Mouse (Mus musculus) hindbrain, embryonic 12.5 days (tissue): ENCODE measurements around the gene Hist1h1d. TPM values are rescaled to one million over a fixed set of nuclear protein-coding genes. Genes with fewer than 3 reads are reported as not detected.
"Not testable (repeated sequence)": the region's sequence is repeated elsewhere in the genome, so short reads cannot be mapped to it uniquely, and the experiment has no call there.

Source experiments
- ATAC-seq: fragments of 200-750 bp; cut with Nextera tagmentation; 2 replicates; pipeline ENCODE4 v1.8.0; 2017; ENCODE audit warnings: moderate TSS enrichment; ENCODE audit not compliant: low FRiP score
- H3K27ac ChIP-seq: fragments of 300-500 bp; sonication (generic); 2 replicates; pipeline ENCODE4 v1.5.1; 2016; ENCODE audit warnings: mild to moderate bottlenecking
- H3K27me3 ChIP-seq: fragments of 300-500 bp; sonication (generic); 2 replicates; pipeline ENCODE4 v1.6.1; 2016; ENCODE audit warnings: mild to moderate bottlenecking
- H3K36me3 ChIP-seq: fragments of 300-500 bp; sonication (generic); 2 replicates; pipeline ENCODE4 v1.6.1; 2016; ENCODE audit warnings: mild to moderate bottlenecking
- H3K4me1 ChIP-seq: fragments of 300-500 bp; sonication (generic); 2 replicates; pipeline ENCODE4 v1.6.1; 2016
- H3K4me2 ChIP-seq: fragments of 300-500 bp; sonication (generic); replicated peaks from 2 replicates; pipeline ENCODE4 v1.6.1; 2016; ENCODE audit warnings: mild to moderate bottlenecking
- H3K4me3 ChIP-seq: fragments of 300-500 bp; sonication (generic); 2 replicates; pipeline ENCODE4 v1.5.1; 2016; ENCODE audit warnings: mild to moderate bottlenecking
- H3K9ac ChIP-seq: fragments of 300-500 bp; sonication (generic); 2 replicates; pipeline ENCODE4 v1.6.1; 2016; ENCODE audit warnings: mild to moderate bottlenecking, moderate library complexity
- H3K9me3 ChIP-seq: fragments of 300-500 bp; sonication (generic); replicated peaks from 2 replicates; pipeline ENCODE4 v1.6.1; 2016; ENCODE audit warnings: mild to moderate bottlenecking
- WGBS: fragments of 180-500 bp; shearing (Covaris S2); methylation state at CpG from one replicate; pipeline ENCODE4 v1.1.7; 2016; 5-methylcytosine and 5-hydroxymethylcytosine counted together
- polyA plus RNA-seq: library from polyadenylated mRNA; unstranded; fragments of >200 nt; fragmentation: Nextera tagmentation; extraction: Ambion mirVana; gene quantifications from 2 replicates; pipeline ENCODE4 v1.2.1, GENCODE M21; 2016

Gene Hist1h1d
- polyA plus RNA-seq, 1 experiment from 2014 or later, result 0.39 TPM

DNA sequence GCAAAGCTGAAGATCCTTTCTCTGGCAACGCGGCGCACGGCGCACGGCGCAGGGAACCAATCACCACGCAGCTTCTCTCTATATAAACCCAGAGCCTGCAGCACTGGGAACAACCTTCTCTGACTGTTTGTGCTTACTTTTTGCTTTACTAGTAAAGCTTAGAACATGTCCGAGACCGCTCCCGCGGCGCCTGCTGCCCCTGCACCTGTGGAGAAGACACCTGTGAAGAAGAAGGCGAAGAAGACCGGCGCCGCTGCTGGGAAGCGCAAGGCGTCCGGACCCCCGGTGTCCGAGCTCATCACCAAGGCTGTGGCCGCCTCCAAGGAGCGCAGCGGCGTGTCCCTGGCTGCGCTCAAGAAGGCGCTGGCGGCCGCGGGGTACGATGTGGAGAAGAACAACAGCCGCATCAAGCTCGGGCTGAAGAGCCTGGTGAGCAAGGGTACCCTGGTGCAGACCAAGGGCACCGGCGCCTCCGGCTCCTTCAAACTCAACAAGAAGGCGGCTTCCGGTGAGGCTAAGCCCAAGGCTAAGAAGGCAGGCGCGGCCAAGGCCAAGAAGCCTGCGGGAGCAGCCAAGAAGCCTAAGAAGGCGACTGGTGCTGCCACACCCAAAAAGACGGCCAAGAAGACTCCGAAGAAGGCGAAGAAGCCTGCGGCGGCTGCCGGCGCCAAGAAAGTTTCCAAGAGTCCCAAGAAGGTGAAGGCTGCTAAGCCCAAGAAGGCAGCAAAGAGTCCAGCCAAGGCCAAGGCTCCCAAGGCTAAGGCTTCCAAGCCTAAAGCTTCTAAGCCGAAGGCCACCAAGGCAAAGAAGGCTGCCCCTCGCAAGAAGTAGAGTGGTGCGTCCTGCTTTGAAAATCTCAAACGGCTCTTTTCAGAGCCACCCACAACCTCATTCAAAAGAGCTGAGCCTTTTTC lies 2.1 kb downstream of the Hist1h1d start:
- Histone ChIP-seq H3K4me3 (peak overlapping the region; percentile 46), H3K27ac (peak overlapping the region; percentile 89), H3K9ac (peak overlapping the region; percentile 72), H3K36me3 (no peaks in the 10 kb centered on the region), H3K4me2 (peak overlapping the region; percentile 98), H3K9me3 (no peaks in the 10 kb centered on the region), H3K27me3 (no peaks in the 10 kb centered on the region), H3K4me1 (peaks cover 17% of the 10 kb centered on the region)
- ATAC-seq, result peak; percentile 89
- WGBS, result under 1% methylated on average over 54 of the region's 54 CpGs

- ATAC-seq, result peak; percentile 81
- H3K9me3 ChIP-seq, result no peaks in the 10 kb centered on the region
These were observed 2.9 kb downstream of the Hist1h1d start for GRCm38 (mm10) chr13:23555839-23556416.

GRCm38 (mm10) chr13:23556906-23557305 lies 3.8 kb downstream of the Hist1h1d start:
- no peaks in the 10 kb centered on the region for H3K36me3 ChIP-seq
- H3K27me3 ChIP-seq, result no peaks in the 10 kb centered on the region
- H3K4me3 ChIP-seq, result no peak overlapping the region
- H3K9ac ChIP-seq, result no peak overlapping the region
- 75% methylated on average over 3 of the region's 3 CpGs for WGBS
- 0 out of 2 replicates have a peak overlapping the region, but pooled peaks have one; percentile 35 for H3K27ac ChIP-seq
- no peak for ATAC-seq
- peak overlapping the region; percentile 98 for H3K4me2 ChIP-seq
- H3K9me3 ChIP-seq, result no peaks in the 10 kb centered on the region
- H3K4me1 ChIP-seq, result peaks cover 11% of the 10 kb centered on the region

More at GRCm38 (mm10) chr13:23555839-23556416, 2.9 kb downstream of the Hist1h1d start:
- peak overlapping the region; percentile 72 for H3K9ac ChIP-seq
- no peaks in the 10 kb centered on the region for H3K27me3 ChIP-seq
- peak overlapping the region; percentile 98 for H3K4me2 ChIP-seq
- H3K4me1 ChIP-seq, result peaks cover 13% of the 10 kb centered on the region
- no peaks in the 10 kb centered on the region for H3K36me3 ChIP-seq
- H3K4me3 ChIP-seq, result peak overlapping the region; percentile 46
- under 1% methylated on average over 18 of the region's 18 CpGs for WGBS
- peak overlapping the region; percentile 89 for H3K27ac ChIP-seq

DNA sequence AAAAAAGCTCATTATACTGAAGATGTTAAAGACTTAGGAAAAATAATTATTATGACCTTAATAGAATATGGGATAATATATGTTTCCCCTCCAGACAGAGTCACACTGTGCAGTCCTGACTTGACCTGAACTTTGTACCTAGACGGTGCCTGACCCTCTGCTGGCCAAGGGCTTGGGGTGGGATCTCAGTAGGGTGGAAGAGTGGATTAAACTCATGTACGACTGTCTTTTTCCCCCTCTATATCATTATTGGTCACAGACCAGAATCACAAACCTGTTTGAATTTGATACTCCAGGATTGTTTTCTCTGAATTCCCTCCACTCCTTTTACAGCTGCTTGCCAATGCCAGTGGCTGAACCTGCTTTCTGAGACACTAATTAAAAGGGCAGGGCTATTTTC lies 7.6 kb downstream of the Hist1h1d start:
- not testable (repeated sequence) for H3K4me2 ChIP-seq

GRCm38 (mm10) chr13:23561531-23561882 lies 8.4 kb downstream of the Hist1h1d start:
- ATAC-seq, H3K27me3 ChIP-seq, H3K9me3 ChIP-seq, H3K4me1 ChIP-seq, H3K36me3 ChIP-seq: not testable (repeated sequence)
- Histone ChIP-seq H3K4me3 (peak overlapping the region; percentile 42), H3K9ac (0 out of 2 replicates have a peak overlapping the region, but pooled peaks have one; percentile 53), H3K27ac (peak overlapping the region; percentile 98), H3K4me2 (peak overlapping the region; percentile 85)
- 0% methylated on average over 2 of the region's 5 CpGs for WGBS

More for the DNA sequence above, 7.6 kb downstream of the Hist1h1d start:
- not testable (repeated sequence) for ATAC-seq, H3K27me3 ChIP-seq, H3K4me1 ChIP-seq, H3K36me3 ChIP-seq, H3K27ac ChIP-seq, H3K9ac ChIP-seq, H3K4me3 ChIP-seq, H3K9me3 ChIP-seq
- 17% methylated on average over 2 of the region's 2 CpGs for WGBS

DNA sequence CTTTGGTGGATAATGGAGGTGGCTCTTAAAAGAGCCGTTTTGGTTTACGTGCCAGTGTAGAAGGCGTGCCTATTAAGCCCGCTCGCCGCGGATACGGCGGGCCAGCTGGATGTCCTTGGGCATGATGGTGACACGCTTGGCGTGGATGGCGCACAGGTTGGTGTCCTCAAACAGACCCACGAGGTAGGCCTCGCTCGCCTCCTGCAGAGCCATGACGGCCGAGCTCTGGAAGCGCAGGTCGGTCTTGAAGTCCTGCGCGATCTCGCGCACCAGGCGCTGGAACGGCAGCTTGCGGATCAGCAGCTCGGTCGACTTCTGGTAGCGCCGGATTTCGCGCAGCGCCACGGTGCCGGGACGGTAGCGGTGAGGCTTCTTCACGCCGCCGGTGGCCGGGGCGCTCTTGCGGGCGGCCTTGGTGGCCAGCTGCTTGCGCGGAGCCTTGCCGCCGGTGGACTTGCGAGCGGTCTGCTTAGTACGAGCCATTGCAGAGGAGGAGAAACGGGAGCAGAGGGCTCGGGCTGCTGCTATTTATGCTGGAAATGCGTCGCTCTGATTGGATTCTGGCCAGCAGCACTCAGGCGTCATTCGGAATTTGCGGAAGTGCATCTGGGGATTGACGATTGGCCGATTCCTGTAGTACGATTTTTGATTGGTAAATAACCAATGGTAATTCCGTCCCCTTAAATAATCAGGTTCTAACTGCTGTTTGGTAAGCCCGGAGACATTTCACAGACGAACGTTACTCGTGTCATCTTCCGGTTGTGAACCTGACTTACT lies 9.0 kb downstream of the Hist1h1d start, which contains the start of gene Hist1h3e:
Gene Hist1h3e (minus strand): TSS at position 487 of the 777 bp plus-strand sequence.
- Histone ChIP-seq H3K4me3 (peak within 1 kb of the TSS; percentile 42), H3K9ac (peak within 1 kb of the TSS; percentile 53), H3K4me2 (peak within 1 kb of the TSS; percentile 85), H3K27ac (peak within 1 kb of the TSS; percentile 98)
- not testable (repeated sequence) for H3K4me1 ChIP-seq, H3K36me3 ChIP-seq, H3K27me3 ChIP-seq, H3K9me3 ChIP-seq
- ATAC-seq, result peak; percentile 98
- WGBS, result 0% methylated on average over 50 of the region's 67 CpGs

DNA sequence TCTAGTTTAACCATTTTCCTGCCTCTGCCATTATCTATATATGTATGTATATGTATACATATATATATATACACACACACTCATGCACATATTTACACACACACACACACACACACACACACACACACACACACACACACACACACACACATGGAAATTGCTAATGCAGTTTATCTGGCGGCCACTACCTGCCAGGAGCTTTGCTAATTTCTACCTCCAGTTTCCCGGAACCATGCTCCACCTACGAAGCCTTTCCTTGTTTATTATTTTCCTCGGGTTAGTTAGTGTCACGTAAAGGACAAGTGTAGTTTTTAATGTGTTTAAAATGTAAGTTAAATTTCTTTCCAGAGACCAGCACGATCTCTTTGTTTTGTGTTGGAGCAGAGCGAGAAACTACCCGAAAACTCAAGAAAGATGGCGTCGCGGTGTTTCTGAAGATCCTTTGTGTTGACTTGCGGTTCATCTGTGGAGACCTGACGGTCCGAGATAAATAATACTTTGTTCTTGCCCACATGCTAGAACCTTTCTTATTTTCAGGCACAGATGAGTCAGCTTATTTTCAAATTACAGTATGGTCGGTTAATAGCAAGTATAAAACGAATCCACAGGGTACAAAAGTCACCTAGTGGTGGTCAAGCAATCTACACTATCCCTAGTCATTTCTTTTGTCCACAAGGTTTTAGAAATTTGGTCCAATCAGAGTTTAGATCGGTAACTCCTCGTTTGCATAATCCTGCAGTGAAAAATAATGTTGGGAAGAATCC lies 9.8 kb downstream of the Hist1h1d start:
- peak; percentile 46 for ATAC-seq
- H3K36me3 ChIP-seq, result no peaks in the 10 kb centered on the region
- peak overlapping the region; percentile 85 for H3K4me2 ChIP-seq
- WGBS, result 4% methylated on average over 18 of the region's 18 CpGs
- H3K27ac ChIP-seq, result peak overlapping the region; percentile 98
- peak overlapping the region; percentile 53 for H3K9ac ChIP-seq
- no peaks in the 10 kb centered on the region for H3K27me3 ChIP-seq
- peak overlapping the region; percentile 42 for H3K4me3 ChIP-seq
- H3K9me3 ChIP-seq, result no peaks in the 10 kb centered on the region
- no peaks in the 10 kb centered on the region for H3K4me1 ChIP-seq

DNA sequence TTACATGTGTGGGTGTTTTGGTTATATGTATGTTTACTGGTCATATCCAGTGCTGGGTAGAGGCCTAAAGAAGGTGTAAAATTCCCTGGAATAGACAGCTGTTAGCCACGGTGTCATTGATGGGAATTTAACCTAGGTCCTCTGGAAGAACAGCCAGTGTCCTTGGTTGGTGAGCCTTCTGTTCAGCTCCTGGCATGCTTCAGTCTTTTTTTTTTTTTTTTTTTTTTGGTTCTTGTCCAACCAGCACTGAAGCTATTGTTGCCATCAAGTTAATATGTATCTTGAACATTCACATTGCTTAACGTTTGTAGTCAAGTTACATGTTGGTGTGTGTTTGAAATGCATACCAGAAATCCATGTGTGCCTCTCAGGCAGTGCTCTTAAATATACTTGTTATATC lies 11.4 kb downstream of the Hist1h1d start:
- no peak overlapping the region for H3K4me3 ChIP-seq
- no peak overlapping the region for H3K4me2 ChIP-seq
- no peaks in the 10 kb centered on the region for H3K4me1 ChIP-seq
- 99% methylated on average over 2 of the region's 2 CpGs for WGBS
- no peaks in the 10 kb centered on the region for H3K9me3 ChIP-seq
- H3K36me3 ChIP-seq, result no peaks in the 10 kb centered on the region
- no peak for ATAC-seq
- H3K27me3 ChIP-seq, result no peaks in the 10 kb centered on the region
- H3K9ac ChIP-seq, result no peak overlapping the region
- no peak overlapping the region for H3K27ac ChIP-seq

DNA sequence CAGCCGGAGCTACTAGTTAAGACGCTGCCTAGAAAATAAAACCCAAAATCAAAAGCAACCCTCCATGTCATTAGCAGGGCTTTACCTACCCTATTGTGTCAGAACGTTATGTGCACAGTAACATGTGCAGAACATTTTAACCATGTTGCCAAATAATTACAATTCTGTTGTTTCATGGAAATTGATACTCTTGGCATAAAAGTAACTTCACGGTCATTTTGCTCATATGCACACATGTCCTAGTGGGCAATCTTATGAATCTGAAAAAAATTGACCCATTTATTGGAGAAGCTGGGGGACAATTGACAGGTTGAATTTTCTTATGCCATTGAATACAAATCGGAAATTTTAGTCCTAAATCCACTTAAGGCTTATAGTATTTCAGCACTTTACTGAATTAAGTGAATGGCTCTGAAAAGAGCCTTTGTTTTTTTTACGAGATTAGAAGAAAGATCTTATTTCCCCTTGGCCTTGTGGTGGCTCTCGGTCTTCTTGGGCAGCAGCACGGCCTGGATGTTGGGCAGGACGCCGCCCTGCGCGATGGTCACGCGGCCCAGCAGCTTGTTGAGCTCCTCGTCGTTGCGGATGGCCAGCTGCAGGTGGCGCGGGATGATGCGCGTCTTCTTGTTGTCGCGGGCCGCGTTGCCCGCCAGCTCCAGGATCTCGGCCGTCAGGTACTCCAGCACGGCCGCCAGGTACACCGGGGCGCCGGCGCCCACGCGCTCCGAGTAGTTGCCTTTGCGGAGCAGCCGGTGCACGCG lies 17.4 kb downstream of the Hist1h1d start:
- Histone ChIP-seq H3K4me3 (peak overlapping the region; percentile 45), H3K9ac (peak overlapping the region; percentile 47), H3K4me1 (peaks cover 19% of the 10 kb centered on the region), H3K4me2 (peak overlapping the region; percentile 81), H3K27ac (peak overlapping the region; percentile 96)
- peak; percentile 7; the same call in 1 of the 2 replicates for ATAC-seq
- WGBS, result 2% methylated on average over 22 of the region's 41 CpGs
- H3K9me3 ChIP-seq, H3K27me3 ChIP-seq, H3K36me3 ChIP-seq: not testable (repeated sequence)

GRCm38 (mm10) chr13:23571022-23571503 lies 18.0 kb downstream of the Hist1h1d start, which contains the start of the genes Hist1h2ae and Hist1h2bg:
TSS of gene Hist1h2ae (minus strand) at chr13:23571220.
TSS of gene Hist1h2bg (plus strand) at chr13:23571396.
- peak within 1 kb of the TSS; percentile 96 for H3K27ac ChIP-seq
- no peaks in the 10 kb centered on the region for H3K27me3 ChIP-seq
- WGBS, result 0% methylated on average over 18 of the region's 18 CpGs
- H3K9me3 ChIP-seq, result no peaks in the 10 kb centered on the region
- H3K9ac ChIP-seq, result peak within 1 kb of the TSS; percentile 71
- ATAC-seq, result peak; percentile 93
- H3K4me3 ChIP-seq, result peak within 1 kb of the TSS; percentile 45
- H3K4me2 ChIP-seq, result peak within 1 kb of the TSS; percentile 81
- H3K4me1 ChIP-seq, result peaks cover 21% of the 10 kb centered on the region
- no peaks in the 10 kb centered on the region for H3K36me3 ChIP-seq
